Mouse (Mus musculus): ENCODE results near the gene Ccdc57.

Ccdc57 gene

DNA sequence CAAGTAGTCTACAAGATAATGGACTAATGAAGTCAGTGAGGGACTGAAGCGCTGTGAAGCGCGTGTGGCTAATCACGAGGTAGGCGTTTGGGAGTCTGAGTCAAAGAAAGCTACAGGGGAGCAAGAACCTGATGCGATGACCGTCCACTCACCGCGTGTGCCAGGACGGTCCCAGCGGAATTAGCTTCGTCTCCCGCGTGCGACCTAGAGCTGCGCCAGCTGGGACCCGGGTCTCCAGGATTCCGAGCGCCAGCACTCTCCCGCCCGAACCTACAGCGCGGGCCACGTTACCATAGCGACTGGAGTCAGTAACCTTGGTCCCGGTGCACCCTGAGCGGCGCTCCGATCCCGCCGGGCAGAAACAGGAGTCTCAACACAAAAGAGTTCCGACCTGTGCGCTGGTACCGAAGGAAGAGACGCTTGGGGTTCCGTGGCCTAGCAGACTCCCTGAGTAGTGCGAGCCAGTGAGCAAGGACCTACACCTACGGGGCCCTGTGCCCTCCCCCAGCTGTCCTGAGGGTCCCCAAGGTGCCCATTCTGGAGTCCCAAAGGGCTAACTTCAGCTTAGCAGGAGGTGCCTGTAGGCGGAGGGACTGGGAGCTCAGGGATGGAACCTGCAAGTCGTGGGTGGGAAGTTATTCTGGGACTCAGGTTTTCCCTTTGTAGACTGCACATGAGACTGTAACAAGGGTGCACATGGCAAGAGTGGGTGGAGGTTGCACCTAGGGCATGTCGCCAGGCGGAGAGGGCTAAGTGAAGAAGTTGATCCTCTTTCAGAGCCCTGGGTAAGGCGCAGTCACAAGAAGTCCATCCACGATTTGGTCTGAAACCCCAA is at the start of gene Ccdc57:
TSS of gene Ccdc57 (minus strand) at position 309 of the 835 bp plus-strand sequence.
- peak; percentile 92 for DNase-seq

DNA sequence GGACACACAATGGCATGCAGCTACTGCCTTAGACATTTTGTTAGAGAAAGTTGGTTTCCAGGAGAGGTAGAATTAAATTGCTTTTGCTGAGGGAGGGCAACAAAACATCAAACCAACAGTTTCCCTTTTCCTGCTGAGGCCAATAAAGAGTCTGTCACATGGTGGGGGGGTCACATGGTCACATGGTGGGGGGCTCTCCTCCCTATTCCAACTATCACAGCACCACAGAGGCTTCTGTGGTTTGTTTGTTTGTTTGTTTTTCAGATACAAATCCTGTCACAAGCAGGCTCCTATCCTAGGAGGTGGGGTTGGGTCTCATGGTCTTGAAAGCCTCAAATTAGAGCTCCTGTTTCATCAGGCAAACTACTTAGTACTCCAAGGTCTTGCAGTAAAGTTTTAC is 49.8 kb upstream of the Ccdc57 start:
- DNase-seq, result no peak

DNA sequence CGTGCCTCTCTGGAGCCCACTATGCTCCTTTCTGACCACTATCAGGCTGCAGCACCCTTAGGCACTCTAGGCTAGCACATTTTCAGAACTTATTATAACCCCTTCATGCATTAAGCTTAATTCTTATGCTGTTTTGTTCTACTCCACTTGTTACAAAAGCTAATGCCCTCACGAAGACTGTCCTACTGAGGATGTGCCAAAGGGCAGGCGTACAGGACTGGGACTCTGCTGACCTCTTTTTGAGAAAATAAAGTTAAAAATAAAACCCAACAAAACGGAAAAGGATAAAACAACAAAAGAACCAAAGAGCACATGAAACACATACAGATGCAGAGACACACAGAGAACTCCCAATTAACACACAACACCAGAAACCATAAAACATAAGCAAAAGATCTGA is 49.0 kb upstream of the Ccdc57 start:
- no peak for DNase-seq

DNA sequence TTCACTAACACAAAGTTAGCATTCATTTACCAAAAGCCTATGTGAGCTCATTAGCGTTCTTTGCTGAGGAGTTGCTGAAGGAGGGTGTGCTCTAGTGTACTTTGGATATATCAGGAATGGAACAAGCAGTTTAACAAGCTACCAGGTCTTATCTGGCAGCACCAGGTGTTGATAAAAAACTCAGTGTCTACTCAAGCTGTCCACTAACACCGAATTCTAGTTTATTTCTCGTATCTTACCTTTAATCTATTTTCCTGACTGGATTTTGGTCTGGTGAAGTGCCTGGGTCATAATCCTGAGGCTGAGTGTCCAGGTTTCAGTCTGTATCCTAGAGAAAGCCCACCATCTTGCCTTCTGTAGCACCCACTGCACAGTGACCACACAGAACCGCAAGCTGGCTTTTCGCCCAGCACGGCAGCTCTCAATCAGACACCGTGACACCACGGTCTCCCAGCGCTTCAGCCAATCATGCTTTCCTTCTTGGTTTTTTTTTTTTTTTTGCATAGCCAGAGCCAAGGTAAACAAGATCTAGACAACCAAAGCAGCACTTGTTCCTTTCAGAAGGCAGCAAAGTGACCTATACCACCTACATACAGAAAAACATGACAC is 47.9 kb upstream of the Ccdc57 start:
- peak; percentile 62 for DNase-seq

DNA sequence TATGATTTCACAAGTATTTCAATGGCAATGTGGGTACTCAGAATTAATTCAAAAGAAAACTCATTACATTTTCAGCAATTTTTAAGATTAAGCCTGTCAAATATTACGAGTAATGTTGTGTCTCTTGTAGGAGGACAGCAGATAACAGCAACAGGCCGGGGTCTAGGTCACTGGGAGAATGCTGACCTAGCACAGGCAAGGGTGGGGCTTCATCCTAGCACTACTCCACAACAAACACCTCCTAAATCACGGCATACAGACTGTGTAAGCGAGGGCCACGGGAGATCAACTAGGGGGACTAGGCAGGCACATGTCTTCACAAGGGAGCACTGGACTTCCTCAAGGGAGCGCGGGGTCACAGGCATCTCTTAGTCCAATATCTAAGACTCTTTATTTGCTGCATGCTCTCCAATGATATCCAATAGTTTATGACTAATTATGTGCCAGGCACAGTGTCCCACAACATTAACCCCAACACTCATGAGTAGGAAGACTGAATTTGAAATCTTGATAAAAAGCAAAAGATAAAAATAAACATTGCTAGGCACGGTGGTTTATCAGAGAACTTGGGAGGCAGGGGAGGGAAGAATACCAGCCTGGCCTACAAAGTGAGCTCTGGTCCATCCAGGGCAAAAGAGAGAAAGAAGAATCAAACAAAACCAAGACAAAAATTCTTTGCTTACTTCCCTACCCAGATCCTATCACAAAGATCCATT is 47.2 kb upstream of the Ccdc57 start:
- DNase-seq, result no peak

DNA sequence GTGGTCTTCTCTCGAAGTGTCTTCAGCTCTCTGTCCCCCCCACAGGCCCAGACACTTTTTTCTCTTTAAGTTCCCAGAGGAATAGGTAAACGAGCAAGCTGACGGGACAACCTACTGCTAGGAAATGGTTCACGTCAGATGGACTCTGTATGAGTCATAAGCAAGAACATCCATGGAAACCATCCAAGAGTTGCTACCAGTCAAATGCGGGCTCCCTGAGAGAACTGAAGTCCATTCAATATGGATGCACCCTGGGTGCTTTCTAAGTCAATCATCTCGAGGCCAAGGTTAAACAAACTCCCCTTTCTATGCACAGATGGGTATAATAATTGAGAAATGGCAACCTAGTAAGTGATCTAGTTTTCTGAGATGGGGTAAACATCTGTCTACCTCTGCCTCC is 40.6 kb upstream of the Ccdc57 start:
- DNase-seq, result no peak

DNA sequence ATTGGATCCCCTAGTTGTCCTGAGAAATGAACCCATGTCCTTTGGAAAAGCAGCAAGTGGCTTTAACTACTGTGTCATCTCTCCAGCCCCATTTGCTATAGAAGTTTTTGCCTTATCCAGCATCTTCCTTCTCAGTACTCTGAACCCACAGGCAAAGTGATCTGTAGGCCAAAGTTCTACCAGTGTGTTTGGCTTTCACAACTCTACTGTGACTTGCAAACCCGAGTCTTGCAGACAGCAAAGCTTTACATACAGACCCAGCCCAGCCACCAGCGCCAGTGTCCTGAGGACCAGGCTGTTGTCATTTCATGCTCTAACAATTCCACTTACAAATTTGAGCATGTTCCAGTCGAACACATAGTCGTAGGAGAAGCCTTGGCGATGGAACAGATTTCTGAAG is 38.6 kb upstream of the Ccdc57 start:
- no peak for DNase-seq

DNA sequence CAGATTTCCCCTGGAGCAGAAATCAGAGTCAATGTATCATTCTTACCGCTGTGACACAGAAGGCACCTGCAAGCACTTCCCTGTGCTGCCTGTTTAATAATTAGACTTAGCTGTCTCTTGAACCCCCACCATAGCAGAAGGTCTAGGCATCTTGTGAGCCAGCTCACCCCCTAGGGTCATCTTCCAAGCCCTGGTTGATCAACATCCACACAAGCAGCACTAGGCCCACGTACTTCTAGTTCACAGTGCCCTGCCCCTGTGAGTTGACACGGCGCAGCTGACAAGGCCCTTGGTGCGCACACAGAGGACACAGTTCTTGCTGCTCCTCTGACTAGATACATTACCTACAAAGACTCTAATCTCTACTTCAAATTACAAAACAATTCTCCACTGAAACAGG is 37.1 kb upstream of the Ccdc57 start:
- DNase-seq, result no peak

DNA sequence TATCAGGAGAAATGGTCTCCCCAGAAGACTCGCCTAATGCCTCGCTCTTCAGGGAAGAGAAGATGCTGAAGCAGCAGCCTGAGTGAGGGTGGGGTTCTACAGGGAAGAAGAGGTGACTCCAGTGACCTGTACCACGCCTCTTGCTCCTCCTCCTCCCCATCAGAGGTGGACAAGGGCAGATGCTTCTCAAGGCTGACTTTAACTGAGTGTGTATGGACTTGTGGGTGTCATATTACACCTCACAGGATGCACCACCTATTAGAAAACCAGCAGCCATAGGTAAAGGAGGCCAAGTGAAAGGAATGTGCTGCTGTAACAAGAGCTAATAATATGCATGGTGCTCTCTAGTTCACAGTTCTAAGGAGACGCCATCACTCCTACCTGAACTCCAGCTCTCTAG is 32.9 kb upstream of the Ccdc57 start:
- no peak for DNase-seq

DNA sequence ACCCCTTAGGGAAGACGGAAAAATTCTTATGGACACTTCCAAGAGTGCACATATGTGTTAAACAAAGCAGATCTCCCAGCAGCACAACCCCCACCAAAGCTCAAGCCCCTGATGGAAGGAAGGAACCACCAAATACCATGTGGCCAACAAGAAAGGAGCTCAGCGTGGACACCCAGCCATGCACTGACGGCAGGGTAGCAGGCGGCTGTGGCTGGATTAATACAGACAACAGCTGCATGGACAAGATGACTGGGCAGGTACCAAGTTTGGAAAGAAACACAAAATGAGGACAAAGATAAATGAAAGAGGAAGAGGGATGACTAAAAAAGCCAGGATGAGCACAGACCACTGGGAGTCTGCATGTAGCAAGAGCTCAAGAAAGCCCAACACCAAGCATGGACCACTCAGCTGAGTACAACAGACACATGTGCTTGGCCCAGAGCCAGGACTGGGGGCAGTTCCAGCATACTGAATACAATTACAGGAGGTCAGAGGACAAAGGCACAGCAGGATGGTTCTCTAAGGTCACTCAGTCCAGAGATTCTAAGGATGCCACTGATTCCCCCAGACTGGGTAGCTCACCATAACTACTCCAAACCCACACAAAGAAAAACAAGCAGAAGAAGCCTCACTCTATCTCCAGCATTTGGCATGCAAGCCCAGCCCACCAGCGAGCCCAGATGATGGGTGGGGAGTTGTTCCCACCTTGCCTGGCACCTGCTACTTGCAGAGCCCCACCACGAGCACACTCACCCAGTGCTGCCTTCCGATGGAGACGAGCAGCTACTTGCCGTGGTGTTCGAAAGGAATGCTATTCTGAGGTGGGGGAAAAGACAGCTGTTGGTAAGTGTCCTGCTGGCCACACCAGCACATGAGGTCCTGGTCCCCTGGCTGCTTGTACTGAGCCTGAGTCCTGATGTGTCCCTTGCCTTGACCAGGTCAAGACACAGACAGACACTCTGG is 31.8 kb upstream of the Ccdc57 start:
- peak; percentile 43 for DNase-seq

DNA sequence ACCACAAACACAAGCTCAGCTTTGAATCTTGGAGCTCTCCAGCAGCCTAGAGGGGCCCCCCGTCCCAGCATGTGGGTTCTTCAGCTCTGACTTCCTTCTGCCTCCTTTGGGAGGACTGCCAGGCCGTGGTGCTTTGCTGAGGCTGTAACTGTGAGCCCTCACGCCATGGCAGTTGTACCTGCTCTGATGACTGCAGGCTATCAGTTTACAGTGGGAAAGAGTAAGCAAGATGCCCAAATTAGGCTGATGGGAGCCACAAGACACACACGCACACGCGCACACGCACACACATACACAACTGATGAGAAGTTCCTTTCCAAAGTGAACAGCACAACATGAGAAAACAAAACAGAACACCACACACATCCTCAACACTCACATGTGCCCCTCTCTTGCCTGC is 30.2 kb upstream of the Ccdc57 start:
- DNase-seq, result no peak

DNA sequence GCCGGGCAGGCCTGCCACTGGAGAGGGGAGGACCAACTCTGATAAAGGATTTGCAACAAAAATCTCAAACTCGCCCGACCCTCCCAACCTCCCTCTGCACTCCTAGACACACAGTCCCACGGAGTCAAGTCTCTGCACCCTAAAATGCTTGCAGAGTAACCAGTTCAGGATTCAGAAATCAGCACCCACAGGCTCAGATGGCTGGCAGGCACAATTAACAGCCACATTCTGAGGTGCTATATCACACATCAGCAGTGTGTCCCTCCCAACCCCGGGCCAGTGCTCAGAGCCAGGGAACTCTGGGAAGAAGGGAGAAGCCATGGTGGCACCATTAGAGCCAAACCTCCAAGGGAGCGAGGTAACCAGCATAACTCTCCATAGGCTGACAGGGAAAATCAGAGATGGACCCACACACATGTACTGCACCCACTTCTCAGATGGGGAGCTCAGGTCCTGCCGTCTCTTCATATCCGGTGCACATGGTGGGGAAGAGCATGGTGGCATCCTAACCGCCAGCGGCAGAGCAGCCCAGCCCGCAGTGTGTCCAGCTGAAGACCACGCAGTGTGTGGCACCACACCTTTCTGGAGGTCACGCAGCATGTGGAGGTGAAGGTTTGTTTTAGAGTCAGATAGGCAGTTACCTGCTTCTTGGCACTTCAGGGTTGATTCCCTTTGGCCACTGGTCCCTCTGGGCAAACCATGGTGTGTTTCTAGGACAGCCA is 29.5 kb upstream of the Ccdc57 start:
- no peak for DNase-seq

DNA sequence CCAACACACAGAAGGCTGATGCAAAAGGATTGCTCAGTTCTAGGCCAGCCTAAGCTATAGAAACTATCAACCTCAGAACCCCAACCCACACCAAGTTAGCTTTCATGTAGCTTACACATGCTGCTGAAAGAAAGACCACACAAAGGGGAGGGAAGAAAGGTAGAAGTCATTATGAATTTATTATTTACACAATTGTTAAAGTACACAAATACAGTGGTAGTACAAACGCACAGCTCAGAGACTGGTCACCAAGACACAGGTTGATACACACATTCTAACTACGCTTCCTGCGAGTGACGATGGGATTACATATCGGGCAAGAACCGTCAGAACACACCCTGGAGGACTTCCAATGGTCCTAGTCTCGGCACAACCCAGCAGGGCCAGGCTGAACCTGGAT is 28.9 kb upstream of the Ccdc57 start:
- no peak for DNase-seq

DNA sequence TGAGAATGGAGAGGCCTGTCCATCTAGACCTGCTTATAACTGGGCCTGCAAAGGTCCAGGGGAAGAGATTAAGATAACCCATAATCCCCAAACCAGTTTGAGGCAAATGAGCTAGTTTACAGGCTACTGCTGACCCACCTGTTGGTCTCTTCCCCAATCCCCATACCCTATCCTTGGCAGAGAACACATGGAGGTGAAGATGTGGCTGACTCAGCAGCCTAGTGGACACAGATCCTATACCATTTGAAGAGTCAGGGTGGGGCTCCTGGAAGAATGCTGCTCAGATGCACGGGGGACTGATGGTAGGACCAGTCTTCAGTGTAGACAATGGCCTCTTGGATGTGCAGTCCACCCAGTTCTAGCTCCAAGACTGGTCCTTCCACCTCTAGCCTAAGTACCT is 27.6 kb upstream of the Ccdc57 start:
- DNase-seq, result no peak

DNA sequence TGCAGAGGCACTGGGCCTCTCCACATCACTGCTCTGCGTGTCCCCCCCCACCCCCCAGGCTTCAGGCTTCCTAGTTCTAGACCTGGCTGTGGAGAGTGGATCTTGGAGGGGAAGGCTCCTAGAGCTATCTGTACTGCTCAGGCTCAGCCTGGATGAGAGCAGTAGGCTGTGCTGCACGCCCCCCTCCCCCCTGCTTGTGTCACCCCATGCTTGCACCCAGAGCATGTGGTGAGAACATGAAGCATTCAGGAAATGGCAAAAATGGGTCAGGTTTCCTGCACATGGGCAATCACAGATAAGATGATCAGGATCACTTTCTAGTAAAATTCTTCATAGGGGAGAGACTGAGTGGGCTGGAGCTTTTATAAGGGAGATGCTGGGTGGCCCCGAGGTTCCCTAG is 26.9 kb upstream of the Ccdc57 start:
- no peak for DNase-seq

DNA sequence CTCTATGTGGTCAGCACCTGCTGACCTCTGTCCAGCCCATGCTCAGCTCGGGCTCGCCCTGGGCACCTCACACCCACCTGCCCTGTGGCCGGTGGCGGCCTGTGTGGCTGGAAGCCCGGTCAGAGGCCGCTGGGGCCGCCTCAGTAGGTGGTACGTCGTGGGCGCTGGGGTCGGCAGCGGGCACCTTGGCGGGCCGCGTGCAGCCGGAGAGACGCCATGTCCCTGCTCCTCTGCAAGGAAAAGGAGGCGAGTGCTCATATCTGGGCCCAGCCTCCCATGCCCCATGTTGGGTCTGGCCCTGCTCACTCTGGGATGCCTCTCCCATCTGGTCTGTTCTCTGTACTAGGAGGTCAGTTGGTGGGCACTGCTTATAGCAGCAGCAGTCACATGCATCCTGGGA is 26.4 kb upstream of the Ccdc57 start:
- no peak for DNase-seq

DNA sequence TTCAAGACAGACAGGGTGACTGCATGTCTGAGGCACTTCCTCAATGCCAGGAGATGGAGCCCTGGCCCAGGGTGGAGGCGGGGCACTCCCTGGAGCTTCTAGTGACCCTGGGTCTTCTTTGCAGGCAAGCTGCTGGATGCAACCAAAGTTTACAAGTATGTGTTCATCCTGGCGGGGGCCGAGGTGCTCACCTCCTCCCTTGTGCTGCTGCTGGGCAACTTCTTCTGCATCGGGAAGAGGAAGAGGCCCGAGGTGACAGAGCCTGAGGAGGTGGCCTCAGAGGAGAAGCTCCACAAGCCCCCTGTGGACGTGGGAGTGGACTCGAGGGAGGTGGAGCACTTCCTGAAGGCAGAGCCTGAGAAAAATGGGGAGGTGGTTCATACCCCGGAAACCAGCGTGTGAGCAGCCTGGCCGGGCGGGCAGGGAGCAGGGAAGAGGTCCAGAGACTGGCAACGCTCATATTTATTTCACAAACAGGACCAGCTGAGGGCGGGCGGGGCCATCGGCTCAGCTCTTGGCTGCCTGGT is 25.1 kb upstream of the Ccdc57 start:
- DNase-seq, result no peak

DNA sequence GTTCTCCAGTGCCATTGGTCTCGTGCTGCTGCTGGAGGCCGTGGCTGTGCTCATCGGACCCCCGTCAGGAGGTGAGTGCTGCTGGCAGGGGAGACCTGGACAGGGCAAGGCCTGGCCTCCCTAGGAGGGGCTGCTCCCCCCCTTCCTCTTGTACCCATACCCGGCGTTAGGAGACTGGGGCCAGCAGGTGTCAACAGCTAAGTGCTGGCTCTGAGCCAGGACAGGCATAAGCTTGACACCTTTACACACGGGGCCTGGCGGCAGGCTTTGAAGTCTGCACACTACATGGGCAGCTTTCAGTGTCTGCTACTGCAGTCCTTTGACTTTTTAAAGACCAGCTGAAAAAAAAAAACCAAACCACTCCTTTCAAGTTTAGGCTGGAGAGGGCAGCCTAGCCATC is 24.4 kb upstream of the Ccdc57 start:
- DNase-seq, result no peak

DNA sequence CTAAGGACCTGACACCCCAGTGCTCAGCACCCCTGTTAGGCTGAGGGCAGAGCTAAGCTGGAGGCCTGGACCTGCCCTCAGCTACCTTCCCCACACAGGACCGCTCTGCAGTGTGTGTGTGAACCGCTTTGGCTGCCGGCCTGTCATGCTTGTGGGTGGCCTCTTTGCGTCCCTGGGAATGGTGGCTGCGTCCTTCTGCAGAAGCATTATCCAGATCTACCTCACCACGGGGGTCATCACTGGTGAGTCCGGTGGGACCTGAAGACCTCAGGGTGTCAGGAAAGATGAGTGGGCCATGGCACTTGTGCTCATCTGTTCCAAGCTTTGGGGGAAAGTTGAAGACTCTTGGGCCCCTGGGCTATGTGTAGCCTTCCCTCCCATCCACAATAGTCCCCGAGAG is 23.0 kb upstream of the Ccdc57 start:
- DNase-seq, result no peak

DNA sequence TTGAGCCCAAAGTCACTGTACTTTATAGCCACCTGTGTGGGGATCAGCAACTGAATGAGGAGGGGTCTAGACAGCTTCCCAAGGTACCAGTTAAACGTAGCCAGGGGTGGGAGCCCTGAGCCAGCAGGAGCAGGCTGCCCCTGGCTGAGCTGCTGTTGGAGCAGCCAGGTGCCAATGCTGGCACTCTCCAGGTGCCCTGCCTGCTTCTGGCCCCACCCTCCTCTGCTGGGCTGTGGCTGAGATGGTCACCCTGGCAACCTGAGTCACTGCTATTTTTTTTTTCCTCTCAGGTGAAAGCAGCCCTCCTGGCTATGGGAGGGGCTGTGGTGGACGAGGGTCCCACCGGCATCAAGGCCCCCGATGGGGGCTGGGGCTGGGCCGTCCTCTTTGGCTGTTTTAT is 22.3 kb upstream of the Ccdc57 start:
- DNase-seq, result peak; percentile 47

DNA sequence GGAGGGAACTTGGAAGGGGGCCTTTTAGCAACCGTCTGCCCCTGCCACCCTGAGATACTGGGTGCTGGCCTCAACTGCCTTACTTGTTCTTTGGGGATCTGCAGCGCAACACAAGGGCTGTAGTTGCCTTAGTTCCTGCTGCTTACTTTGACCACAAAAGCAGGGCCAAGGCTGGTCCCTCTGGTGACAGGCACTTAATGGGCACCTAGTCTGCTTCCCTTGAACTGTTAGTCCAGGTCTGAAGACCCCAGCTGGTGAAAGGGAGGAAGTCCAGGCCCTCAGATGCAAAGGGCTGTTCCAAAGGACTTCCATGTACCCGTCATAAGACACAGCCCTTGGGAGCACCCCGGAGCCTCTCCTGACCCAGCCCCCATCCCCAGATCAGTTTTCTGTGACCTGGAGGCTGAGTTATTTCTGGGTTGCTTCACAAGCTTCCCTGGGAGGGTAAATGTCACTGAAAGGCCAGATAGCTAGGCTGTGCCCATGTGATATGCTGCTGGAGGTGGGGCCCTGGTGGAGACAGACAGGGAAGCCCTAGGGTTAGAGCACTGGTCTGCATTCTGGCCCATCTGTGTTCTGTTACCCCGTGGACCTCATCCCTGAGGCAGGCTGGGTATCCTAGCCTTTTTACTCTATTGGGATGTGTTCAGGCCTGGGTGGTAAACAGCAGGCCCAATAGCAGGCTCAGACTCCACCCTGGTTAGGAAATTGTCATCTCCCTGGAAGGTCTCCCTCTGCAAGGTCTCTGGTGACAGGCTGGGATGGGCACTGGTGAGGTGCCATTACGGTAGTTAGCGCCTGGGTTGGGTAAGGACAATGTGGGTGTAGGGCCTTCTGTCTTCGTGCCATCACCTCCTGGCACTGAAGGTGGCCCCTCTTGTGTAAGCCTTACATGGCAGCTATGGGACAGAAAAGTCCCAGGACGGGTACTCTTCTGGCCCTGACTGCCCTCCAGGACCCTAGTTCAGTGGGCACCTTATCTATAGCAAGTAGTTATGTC is 19.4 kb upstream of the Ccdc57 start:
- no peak for DNase-seq
